Mouse (Mus musculus) testis, adult 2 months (tissue): ENCODE data around the gene Usf3.

Source experiments
- CTCF ChIP-seq: fragments of 200-500 bp; IDR thresholded peaks from 2 replicates; pipeline ENCODE4 v1.5.1; 2012; ENCODE audit warnings: low read depth, mild to moderate bottlenecking, inconsistent platforms, low read length, moderate library complexity; ENCODE audit not compliant: control insufficient read depth, insufficient read depth, insufficient replicate concordance
- POLR2A ChIP-seq: fragments of 200-500 bp; IDR thresholded peaks from 2 replicates; pipeline ENCODE4 v1.6.1; 2012; ENCODE audit warnings: low read depth, mild to moderate bottlenecking, inconsistent platforms, low read length, moderate library complexity; ENCODE audit not compliant: control insufficient read depth

DNA sequence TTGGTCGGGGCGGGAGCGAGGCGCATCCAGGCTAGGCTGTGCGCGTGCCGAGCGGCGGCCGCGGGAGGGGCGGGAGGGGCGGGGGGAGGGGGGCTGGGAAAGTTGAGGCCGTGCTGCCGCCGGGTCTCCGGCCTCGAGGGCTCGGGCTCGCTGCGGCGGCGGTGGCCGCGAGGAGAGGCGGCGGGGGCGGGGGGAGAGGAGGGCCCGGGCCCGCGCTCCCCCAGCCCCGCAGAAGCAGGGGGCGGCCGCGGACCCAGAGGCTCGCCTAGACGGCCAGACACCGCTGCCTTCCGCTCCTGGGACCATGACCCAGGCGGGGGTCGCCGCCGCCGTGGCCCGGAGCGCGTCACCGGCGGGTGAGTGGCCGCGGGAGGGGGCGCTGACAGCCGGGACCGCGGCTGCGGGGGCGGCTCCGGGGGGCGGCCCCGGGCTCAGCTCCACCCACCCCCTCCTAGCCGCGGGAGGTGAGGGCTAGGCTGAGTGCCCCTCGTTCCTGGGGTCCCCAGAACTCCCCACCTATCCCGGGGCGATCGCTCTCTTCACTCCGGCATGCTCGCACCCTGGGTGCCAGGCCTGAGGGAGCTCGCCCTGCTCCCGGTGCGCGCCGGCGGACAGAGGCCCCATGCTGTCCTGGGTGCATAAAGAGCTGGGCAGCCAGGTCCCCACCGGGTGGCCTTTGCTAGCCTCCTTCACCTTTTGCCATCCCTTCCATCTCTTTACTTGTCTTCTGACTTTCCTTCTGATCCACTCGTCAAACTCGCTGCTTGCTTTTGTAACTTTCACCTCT is at the start of gene Usf3:
- TF ChIP-seq CTCF, result no peak
- TF ChIP-seq POLR2A, result no peak
